Mouse (Mus musculus) midbrain, postnatal 0 days (tissue): ENCODE measurements around the gene Dclk1. TPM values are rescaled to one million over a fixed set of nuclear protein-coding genes. Genes with fewer than 3 reads are reported as not detected.

Source experiments
- ATAC-seq: fragments of 200-750 bp; cut with Nextera tagmentation; 2 replicates; pipeline ENCODE4 v1.8.0; 2017; ENCODE audit warnings: moderate number of reproducible peaks, mild to moderate bottlenecking, moderate TSS enrichment, moderate library complexity; ENCODE audit not compliant: low FRiP score
- DNase-seq: peaks from one replicate; pipeline ENCODE4 v3.0.0-alpha.2; 2015; ENCODE audit warnings: low spot score
- H3K27ac ChIP-seq: fragments of 300-500 bp; sonication (generic); 2 replicates; pipeline ENCODE4 v1.5.1; 2014; ENCODE audit warnings: low read depth, mild to moderate bottlenecking, low read length, mixed read lengths
- H3K27me3 ChIP-seq: fragments of 300-500 bp; sonication (generic); 2 replicates; pipeline ENCODE4 v1.6.1; 2014; ENCODE audit warnings: low read length, control low read depth, mixed read lengths; ENCODE audit not compliant: insufficient read depth
- H3K36me3 ChIP-seq: fragments of 300-500 bp; sonication (generic); 2 replicates; pipeline ENCODE4 v1.6.1; 2014; ENCODE audit warnings: low read length, control low read depth, mixed read lengths; ENCODE audit not compliant: insufficient read depth
- H3K4me1 ChIP-seq: fragments of 300-500 bp; sonication (generic); 2 replicates; pipeline ENCODE4 v1.6.1; 2014; ENCODE audit warnings: mild to moderate bottlenecking, control low read depth, antibody characterized with exemption, low read length, mixed read lengths; ENCODE audit not compliant: insufficient read depth
- H3K4me2 ChIP-seq: fragments of 300-500 bp; sonication (generic); 2 replicates; pipeline ENCODE4 v1.6.1; 2014; ENCODE audit warnings: low read depth, mild to moderate bottlenecking, low read length, mixed read lengths; ENCODE audit not compliant: poor library complexity, severe bottlenecking
- H3K4me3 ChIP-seq: fragments of 300-500 bp; sonication (generic); 2 replicates; pipeline ENCODE4 v1.5.1; 2014; ENCODE audit warnings: low read depth, mild to moderate bottlenecking, low read length, moderate library complexity
- H3K9ac ChIP-seq: fragments of 300-500 bp; sonication (generic); replicated peaks from 2 replicates; pipeline ENCODE4 v1.6.1; 2014; ENCODE audit warnings: mild to moderate bottlenecking, low read length, moderate library complexity, mixed read lengths; ENCODE audit not compliant: poor library complexity, severe bottlenecking
- H3K9me3 ChIP-seq: fragments of 300-500 bp; sonication (generic); 2 replicates; pipeline ENCODE4 v1.6.1; 2016; ENCODE audit warnings: low read length, control low read depth
- CTCF ChIP-seq: IDR thresholded peaks from 2 replicates; pipeline ENCODE4 v1.5.1; 2016; ENCODE audit warnings: antibody characterized with exemption, mild to moderate bottlenecking
- WGBS: fragments of 180-500 bp; shearing (Covaris S2); extraction: QIAGEN DNeasy Blood & Tissue Kit; methylation state at CpG from one replicate; pipeline ENCODE4 v1.1.7; 2014; 5-methylcytosine and 5-hydroxymethylcytosine counted together
- polyA plus RNA-seq: library from polyadenylated mRNA; unstranded; fragments of >200 nt; fragmentation: Nextera tagmentation; extraction: Ambion mirVana; gene quantifications from 2 replicates; pipeline ENCODE4 v1.2.1, GENCODE M21; 2015
- total RNA-seq: library from RNA; depleted of rRNA; stranded (reverse); fragments of >200 nt; gene quantifications from 2 replicates; pipeline ENCODE4 v1.2.3, GENCODE M21; 2014

The Dclk1 gene
- total and polyA plus RNA-seq, 2 experiments from 2014 or later, result 219 to 307 TPM

GRCm38 (mm10) chr3:55351281-55352052 is 109.3 kb downstream of the Dclk1 start:
- peak; percentile 79 for ATAC-seq
- Histone ChIP-seq H3K4me2 (peak overlapping the region; percentile 28), H3K9ac (peak overlapping the region; percentile 50), H3K36me3 (no peaks in the 10 kb centered on the region), H3K4me1 (peaks cover 42% of the 10 kb centered on the region), H3K27ac (peak overlapping the region; percentile 92), H3K27me3 (no peaks in the 10 kb centered on the region), H3K4me3 (no peak overlapping the region), H3K9me3 (no peaks in the 10 kb centered on the region)
- WGBS, result 23% methylated on average over 13 of the region's 13 CpGs
- DNase-seq, result peak; percentile 83
- TF ChIP-seq CTCF, result no peak

- H3K4me1 ChIP-seq, result peaks cover 37% of the 10 kb centered on the region
- DNase-seq (peak; percentile 61), ATAC-seq (peak; percentile 14)
- H3K36me3 ChIP-seq, result no peaks in the 10 kb centered on the region
- no peaks in the 10 kb centered on the region for H3K9me3 ChIP-seq
- WGBS, result 54% methylated on average over 14 of the region's 14 CpGs
- H3K27me3 ChIP-seq, result no peaks in the 10 kb centered on the region
- peak overlapping the region; percentile 92 for H3K27ac ChIP-seq
- no peak for TF ChIP-seq CTCF
- H3K4me2 ChIP-seq, result no peak overlapping the region
- no peak overlapping the region for H3K4me3 ChIP-seq
- no peak overlapping the region; the same call in 1 of the 2 replicates for H3K9ac ChIP-seq
Measured at GRCm38 (mm10) chr3:55352529-55352928, 110.4 kb downstream of the Dclk1 start.

- Histone ChIP-seq H3K4me2 (no peak overlapping the region), H3K36me3 (no peaks in the 10 kb centered on the region), H3K4me1 (peaks cover 31% of the 10 kb centered on the region), H3K4me3 (no peak overlapping the region), H3K9me3 (no peaks in the 10 kb centered on the region), H3K27ac (peak overlapping the region; percentile 92), H3K9ac (no peak overlapping the region), H3K27me3 (no peaks in the 10 kb centered on the region)
- 82% methylated on average over 9 of the region's 9 CpGs for WGBS
- TF ChIP-seq CTCF, result no peak
- ATAC-seq, result no peak
- DNase-seq, result peak; percentile 43
Measured at GRCm38 (mm10) chr3:55353169-55353568, 111.0 kb downstream of the Dclk1 start.

- DNase-seq (peak; percentile 88), ATAC-seq (peak; percentile 34; the same call in 1 of the 2 replicates)
- no peaks in the 10 kb centered on the region for H3K36me3 ChIP-seq
- H3K9ac ChIP-seq, result no peak overlapping the region
- TF ChIP-seq CTCF, result no peak
- H3K4me3 ChIP-seq, result no peak overlapping the region
- no peak overlapping the region for H3K4me2 ChIP-seq
- WGBS, result 34% methylated on average over 13 of the region's 13 CpGs
- H3K27ac ChIP-seq, result peak overlapping the region; percentile 49; the same call in 1 of the 2 replicates
- H3K9me3 ChIP-seq, result no peaks in the 10 kb centered on the region
- peaks cover 24% of the 10 kb centered on the region for H3K4me1 ChIP-seq
- no peaks in the 10 kb centered on the region for H3K27me3 ChIP-seq
Measured at GRCm38 (mm10) chr3:55353909-55354511, 111.8 kb downstream of the Dclk1 start.

GRCm38 (mm10) chr3:55354765-55355164 is 112.6 kb downstream of the Dclk1 start:
- no peak overlapping the region for H3K4me2 ChIP-seq
- TF ChIP-seq CTCF, result peak; percentile 88
- H3K27me3 ChIP-seq, result no peaks in the 10 kb centered on the region
- no peak overlapping the region for H3K4me3 ChIP-seq
- no peak overlapping the region for H3K9ac ChIP-seq
- H3K4me1 ChIP-seq, result peaks cover 19% of the 10 kb centered on the region; the same call in 1 of the 2 replicates
- 9% methylated on average over 3 of the region's 3 CpGs for WGBS
- no peaks in the 10 kb centered on the region for H3K9me3 ChIP-seq
- H3K27ac ChIP-seq, result peak overlapping the region; percentile 49; the same call in 1 of the 2 replicates
- peak; percentile 90 for DNase-seq
- ATAC-seq, result no peak
- H3K36me3 ChIP-seq, result no peaks in the 10 kb centered on the region

- no peak for ATAC-seq
- Histone ChIP-seq H3K9me3 (no peaks in the 10 kb centered on the region), H3K27me3 (no peaks in the 10 kb centered on the region), H3K4me3 (no peak overlapping the region), H3K9ac (no peak overlapping the region), H3K4me2 (no peak overlapping the region), H3K36me3 (no peaks in the 10 kb centered on the region), H3K27ac (no peak overlapping the region), H3K4me1 (peaks cover 8% of the 10 kb centered on the region; the same call in 1 of the 2 replicates)
- no peak for TF ChIP-seq CTCF
- WGBS, result 93% methylated on average over 8 of the region's 8 CpGs
- no peak for DNase-seq
Measured at GRCm38 (mm10) chr3:55358486-55358885, 116.3 kb downstream of the Dclk1 start.
